Mouse (Mus musculus) activated CD4-positive, CD25-positive, alpha-beta regulatory T cell, adult 4 months (primary cell): ENCODE results near the gene Il1f5. TPM values are rescaled to one million over a fixed set of nuclear protein-coding genes. Genes with fewer than 3 reads are reported as not detected.

Experiments
- ATAC-seq: one replicate; pipeline ENCODE4 v1.8.0; 2017
- polyA plus RNA-seq, 2 experiments: library from polyadenylated mRNA; unstranded; fragments of 100-300 nt; shearing (Covaris generic); gene quantifications; one replicate each; pipeline ENCODE4 v1.2.1; 2017

The Il1f5 gene
- polyA plus RNA-seq: not detected

DNA sequence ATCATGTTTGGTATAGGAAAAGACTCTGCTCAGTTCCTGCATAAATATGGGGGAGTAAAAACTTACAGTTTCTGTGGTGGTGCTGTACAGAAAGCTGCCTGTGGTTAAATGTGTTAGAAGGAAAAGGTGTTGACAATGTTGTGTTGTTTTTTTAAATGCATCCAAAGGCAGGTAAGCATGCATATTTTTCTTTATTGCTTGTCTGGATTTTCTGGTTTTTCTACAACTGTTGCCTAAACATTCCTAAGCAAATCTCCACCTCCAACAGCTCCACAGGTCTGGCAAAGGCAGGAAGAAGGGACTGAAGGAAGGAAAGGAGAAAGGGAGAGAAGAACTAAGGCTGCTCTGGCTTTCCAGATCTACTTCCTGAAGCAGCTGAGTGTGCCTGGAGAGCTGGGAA, at the start of gene Il1f5:
Il1f5 (plus strand) TSS at position 301 of the 400 bp plus-strand sequence.
- no peak for ATAC-seq

DNA sequence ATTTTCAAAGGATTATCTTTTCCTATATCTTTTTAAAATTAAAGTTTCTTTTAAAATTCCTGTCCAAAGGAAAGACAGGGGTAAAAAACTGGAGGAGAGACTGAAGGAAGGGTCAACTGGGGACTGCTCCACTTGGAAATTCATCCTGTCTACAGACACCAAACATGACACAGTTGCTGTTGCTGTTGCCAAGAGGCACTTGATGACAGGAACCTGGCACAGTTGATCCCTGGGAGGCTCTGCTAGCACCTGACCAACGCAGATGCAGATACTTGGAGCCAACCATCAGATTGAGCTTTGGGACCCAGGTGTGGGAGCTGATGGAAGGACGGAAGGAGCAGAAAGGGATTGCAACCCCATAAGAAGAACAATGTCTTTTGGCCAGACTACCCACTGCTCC, 49.6 kb upstream of the Il1f5 start:
- no peak for ATAC-seq

DNA sequence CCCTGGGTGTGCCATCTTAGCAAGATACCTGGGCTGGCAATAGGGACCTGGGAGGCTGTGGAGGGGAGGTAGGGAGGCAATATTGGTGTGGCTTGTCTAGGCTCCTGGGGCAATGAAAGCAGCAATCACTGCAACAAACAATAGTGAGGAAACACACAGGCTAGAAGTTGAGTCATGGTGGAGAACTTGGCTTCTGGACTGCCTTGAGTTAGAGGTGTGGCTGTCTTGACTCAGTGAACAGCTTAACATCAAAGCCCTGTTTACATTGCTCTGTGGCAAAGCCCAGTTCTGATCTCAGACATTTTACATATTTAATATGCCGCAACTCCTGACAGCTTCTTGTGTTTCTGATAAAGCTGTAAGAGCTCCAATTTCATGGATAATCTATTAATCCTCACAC, 9.3 kb upstream of the Il1f5 start:
- ATAC-seq: no peak

DNA sequence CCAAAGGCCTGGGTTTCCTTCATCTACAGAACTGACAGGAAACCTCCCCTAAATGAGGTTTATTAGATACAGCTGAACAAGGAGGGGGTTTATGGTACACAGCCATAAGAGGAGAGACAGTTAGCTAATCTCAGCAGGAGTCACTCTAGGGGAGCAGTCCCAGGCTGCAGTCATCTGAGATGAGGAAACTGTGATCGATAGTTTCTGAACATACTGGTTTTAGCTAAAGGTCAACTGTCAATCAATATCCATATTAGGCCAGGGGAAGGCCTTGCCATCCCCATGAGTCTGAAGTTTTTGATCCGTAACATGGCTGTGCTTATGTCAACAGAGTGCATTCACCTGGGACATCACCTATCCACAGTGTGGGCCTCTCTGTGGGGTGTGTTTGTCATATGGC, 3.1 kb upstream of the Il1f5 start:
- ATAC-seq: no peak

DNA sequence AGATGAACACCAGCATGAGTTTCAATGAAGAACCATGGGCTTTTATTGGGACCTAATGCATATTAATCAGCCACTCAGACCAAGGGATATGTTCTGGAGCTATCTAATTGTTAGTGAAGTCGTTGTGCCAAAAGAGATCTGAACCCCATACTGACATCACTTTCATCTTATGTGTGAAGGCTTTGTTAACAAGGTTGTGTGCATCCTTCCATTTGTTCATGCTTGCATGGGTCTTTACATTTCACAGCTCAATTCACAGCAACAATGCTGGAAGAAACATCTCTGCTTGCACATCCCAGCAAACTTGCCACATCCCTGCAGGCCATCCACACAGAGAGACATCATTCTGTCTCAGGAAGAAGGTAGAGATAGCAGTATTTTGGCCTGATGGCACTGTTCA, 1.6 kb upstream of the Il1f5 start:
- ATAC-seq: no peak

DNA sequence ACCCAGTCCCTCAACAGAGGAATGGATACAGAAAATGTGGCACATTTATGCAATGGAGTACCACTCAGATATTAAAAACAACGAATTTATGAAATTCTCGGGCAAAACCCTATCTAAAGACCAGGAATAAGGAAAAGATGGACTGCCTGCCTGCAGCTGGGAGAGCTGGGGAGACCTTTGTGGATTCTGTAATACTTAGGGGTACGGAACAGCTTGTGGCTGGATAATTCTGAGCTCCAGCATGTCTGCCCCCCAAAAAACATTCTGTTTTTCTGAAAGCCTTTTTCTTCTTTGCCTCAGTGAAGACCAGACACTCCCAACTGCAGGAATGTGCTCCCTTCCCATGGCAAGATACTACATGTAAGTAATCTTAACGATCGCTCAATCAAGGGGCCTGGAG, 14.1 kb downstream of the Il1f5 start, which contains the start of gene Il1f10:
Il1f10 (plus strand) TSS at position 301 of the 400 bp plus-strand sequence.
- ATAC-seq: no peak

DNA sequence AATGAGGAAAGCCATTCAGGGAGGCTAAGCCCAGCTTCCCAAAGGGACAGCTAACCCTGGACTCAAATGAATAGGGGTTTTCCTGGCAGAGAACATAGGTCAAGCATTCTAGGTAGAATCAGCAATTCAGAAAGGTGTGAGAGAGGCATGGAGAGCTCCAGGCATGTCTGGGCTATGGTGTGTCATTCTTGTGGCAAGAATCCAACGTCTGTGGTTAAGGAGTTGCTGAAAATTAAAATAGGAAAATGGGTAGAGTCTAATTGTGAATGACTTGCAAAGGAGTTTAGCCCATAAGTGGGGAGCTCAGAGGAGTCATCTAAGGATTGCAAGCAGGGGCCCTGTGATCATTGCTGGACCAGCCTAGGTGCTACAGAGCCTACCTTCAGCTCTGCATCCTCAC, 17.9 kb downstream of the Il1f5 start:
- no peak for ATAC-seq

DNA sequence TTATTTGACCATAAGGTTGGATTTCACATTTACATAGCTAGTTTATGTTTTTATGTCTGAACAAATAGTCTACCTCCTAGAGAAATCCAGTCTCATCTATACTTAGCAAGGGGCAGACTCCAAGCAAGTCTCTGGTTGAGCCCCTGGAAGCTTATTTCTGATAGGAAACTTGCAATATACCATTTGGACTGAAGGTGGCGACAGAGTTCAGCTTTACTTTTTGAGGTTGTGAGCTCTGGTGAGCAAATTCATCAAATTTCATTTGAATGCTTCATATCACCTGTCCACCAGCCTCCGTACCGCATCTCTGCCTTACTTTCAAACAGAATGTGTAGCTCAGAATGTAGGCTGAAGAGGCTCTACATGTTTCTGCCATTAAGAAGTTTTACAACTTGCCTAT, 20.1 kb downstream of the Il1f5 start:
- ATAC-seq: no peak

DNA sequence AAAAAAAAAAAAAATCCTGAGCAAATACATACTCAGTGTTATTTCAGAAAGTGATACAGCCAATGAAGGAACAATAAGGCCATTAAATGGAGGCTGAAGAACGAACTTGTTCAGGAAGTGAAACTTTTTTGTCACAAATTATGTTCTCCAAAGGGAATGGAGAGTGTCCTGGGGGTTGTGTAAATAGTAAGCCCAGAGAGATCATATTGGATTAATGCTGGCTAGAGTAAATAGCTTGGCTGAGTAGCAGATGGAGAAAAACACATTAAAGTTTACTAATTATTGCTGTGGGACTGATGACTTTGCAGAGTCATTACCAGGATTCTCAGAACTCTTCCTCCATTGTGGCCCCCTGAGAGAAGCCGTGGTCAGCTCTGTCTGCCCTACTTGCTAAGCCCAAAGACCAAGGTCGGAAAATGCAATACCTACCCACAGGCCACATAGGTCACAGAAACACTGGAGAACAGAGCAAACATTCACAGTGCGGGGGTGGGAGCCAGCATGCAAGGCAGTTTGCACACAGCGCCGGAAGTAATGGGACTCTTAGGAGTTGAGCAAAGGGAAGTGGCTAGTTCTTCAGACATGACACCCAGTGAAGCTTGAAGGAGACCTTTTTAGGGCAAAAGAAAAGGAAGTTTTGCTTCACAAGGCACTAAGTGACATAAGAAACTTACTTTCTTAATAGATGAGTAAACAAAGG, 34.7 kb downstream of the Il1f5 start:
- no peak for ATAC-seq

DNA sequence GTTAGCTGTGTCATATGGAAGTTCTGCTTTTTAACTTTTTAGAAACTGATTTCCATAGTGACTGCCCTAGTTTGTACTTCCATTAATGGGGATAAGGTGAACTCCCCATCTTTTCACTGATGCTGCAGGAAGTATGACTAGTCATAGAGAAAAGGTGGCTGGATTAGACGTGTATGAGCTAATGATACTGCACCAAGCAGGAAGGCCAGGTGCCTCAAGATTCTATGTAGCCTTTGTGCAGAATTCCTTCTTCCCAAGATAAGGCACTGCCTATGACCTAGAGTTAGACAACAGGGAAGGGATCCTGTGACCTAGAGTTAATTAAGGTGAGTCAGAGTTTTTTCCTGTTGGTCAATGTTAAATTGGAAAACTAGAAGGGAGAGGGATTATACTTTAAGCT, 40.2 kb downstream of the Il1f5 start:
- no peak for ATAC-seq

DNA sequence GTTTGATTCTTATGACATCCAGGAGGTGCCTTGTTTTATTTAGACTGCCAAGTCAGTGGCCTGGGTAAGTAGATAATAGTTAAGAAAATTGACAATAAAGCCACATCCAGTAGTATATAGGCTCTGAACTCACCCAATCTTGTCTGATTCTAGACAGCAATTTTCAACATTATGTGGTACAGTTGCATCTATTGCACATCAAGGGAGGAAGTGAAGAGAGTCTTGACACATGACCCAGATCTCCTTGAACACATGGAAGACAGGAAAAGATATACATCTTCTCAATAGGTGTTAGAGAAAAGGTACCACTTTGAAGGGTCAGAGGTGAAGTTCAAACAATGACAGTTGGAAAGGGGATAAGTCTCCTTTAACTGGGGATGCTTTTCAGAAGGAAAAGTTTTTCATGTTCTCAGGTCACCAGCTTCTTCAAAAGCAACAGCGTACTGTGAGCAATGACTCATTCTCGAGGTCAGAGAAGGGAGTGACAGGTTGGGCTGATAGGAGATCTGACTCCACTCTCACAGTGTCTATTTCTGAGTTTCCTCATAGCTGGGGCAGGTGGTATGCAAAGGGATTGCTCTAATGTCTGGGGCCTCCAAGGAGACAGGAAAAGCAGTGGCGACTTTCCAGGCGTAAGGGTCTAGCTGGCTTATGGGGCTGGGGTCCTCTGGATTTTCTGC, 41.3 kb downstream of the Il1f5 start:
- no peak for ATAC-seq

Other genes with a start within 250 kb of the Il1f5 start
- not detected for gene Hnmt, start 227.6 kb upstream of the Il1f5 start, polyA plus RNA-seq
- not detected for gene Tbpl2, start 180.4 kb upstream of the Il1f5 start, polyA plus RNA-seq
- gene Il1f8, start 123.8 kb upstream of the Il1f5 start, polyA plus RNA-seq: not detected
- not detected for gene Il1f9, start 90.5 kb upstream of the Il1f5 start, polyA plus RNA-seq
- not detected for gene Il1f6, start 61.5 kb upstream of the Il1f5 start, polyA plus RNA-seq
- gene Il1f10, start 14.2 kb downstream of the Il1f5 start, polyA plus RNA-seq: not detected
- gene Il1rn, start 59.9 kb downstream of the Il1f5 start, polyA plus RNA-seq: under 1 TPM; 0.20 to 0.77 TPM
- gene Psd4, start 90.6 kb downstream of the Il1f5 start, polyA plus RNA-seq: 10 to 100 TPM; 65.6 to 75.6 TPM
- gene Pax8, start 198.6 kb downstream of the Il1f5 start, polyA plus RNA-seq: not detected